Mouse (Mus musculus) cerebellum, postnatal 10 days (tissue): ENCODE data around the gene C87414.
A peak's percentile ranks its signal among the peaks of the same experiment; 100 is the strongest.
"Not testable (repeated sequence)": the region's sequence is repeated elsewhere in the genome, so short reads cannot be mapped to it uniquely, and the experiment has no call there.

Experiments used
- DNase-seq, 2 experiments: peaks; one replicate each; pipeline ENCODE4 v3.0.0; 2021; ENCODE audit warnings: mixed read lengths in 2 of 2

Gene C87414

GRCm38 (mm10) chr5:93671451-93671850 is at the start of gene C87414:
TSS of gene C87414 (minus strand) at chr5:93671551.
- not testable (repeated sequence) for DNase-seq

- DNase-seq: peak; percentile 3 to 16
Measured at GRCm38 (mm10) chr5:93684661-93685060, 13.3 kb upstream of the C87414 start.
